Mouse (Mus musculus): ENCODE data around the gene Nit1.

Nit1 gene

DNA sequence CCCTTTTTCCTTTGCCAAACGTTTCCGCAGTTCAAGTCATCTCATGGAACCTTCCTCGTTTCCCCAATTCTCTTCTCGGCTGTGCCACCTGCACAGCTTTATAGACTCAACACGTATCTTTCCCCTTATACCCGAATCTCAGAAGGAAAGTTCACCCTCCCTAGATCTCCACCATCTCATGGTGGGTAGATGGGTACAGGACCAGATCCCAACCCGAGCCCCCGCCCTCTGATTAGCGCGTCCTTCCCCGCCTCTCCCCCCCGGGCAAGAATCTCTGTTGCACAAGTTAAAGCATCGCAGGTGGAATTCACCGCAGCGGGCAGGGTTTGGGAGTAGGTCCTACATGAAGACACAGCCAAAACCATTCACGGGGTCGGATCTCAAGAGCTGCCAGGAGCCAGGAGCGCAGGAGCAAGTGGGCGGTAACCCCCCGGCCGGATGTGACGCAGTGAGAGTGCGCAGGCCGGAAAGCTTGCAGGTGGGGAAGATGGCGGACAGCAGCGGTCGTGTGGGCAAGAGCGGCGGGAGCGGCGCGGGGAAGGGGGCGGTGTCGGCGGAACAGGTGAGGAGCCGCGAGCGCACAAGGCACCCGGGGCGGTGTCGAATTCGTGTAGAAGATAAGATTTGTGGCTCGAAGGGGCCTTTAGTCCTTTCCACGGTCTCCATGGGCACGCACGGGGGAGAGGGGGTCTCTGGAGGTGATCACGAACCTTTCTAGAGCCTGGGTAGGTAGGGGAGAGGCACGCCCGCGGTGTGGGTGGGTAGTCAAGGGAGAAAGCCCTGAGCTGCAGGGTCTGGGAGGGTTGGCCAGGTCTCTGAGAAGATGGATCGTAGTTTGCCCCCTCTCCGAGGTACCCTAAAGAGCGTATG is at the start of gene Nit1, which contains the start of gene Pfdn2:
Gene Nit1, minus strand, starts transcription at position 422 of the 870 bp plus-strand sequence.
Gene Pfdn2, plus strand, starts transcription at position 446 of the 870 bp plus-strand sequence.
- peak; percentile 93 for DNase-seq (ENCODE audit: low spot score)

DNA sequence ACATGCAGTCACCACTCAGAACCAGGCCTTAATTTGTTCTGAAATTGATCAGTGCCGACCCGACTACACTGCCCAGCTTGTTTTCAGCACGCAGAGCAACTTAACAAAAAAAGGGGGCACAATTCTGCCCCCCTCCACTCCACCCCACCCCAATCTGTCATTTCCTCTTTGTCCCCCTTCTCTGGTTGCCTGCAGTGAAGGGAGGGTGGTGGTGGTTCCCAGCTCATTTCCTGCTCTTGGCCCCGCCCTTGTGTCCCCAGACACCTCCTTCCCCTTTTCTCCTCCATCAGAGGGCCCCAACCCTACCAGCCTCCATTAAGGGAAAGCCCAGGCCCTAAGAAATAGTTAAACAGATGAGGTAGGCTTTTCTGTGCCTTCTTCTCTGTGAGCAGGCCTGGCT is 44.7 kb upstream of the Nit1 start:
- no peak for DNase-seq (ENCODE audit: low spot score)

DNA sequence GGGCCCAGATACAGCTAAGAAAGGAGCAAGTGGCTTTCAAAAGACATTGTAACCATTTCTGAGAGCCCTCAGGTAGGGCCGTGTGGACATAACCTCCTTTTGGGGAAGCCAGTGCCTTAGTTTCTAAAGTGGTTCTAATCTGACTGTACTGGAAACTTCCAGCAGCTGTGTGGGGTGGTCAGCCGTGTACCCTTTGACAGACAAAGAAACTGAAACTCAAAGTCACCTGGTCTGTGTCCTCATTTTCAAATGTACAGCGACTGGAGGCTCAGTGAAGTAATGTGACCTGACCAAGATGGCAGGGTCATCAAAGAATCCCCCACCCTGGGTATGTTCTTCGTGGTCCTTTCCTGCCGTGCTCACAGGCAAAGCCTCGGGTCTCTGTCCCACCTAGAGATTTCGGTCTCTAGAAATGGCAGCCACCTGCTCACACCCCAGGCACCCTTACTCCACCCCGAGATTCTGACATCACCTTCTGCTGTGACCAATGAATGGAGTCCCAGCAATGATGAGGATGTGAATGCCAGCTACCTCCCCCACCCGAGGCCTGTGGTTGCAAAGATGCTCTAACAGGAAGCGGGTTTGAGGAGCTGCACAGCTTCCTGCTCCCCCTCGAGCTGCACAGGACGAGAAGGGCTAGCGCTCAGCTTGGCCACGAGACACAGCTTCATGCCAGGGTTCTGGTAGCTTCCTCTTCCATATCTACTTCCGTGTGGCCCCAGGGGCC is 43.1 kb upstream of the Nit1 start, which contains the start of gene Arhgap30:
Gene Arhgap30, plus strand, starts transcription at position 579 of the 727 bp plus-strand sequence.
- no peak for DNase-seq (ENCODE audit: low spot score)

DNA sequence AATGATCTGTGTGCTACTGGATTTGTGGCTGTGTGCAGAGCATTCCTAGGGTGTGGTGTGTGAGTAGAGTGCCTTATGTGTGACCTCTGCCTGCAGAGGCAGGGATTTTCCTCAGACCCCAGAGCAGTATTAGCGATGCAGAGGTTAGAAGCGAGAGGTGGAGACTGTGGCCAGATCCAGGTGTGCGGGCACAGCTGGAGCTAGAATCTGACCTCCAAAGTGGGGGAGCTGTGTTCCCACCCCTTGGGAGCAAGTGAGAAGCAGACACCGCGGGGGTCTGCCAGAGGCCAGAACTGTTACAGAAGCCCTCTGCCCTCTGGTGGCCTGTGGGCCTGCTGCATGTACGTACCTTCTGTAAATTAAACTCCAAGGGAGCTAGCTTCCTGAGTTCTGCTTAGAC is 41.7 kb upstream of the Nit1 start:
- DNase-seq (ENCODE audit: low spot score): peak; percentile 24

DNA sequence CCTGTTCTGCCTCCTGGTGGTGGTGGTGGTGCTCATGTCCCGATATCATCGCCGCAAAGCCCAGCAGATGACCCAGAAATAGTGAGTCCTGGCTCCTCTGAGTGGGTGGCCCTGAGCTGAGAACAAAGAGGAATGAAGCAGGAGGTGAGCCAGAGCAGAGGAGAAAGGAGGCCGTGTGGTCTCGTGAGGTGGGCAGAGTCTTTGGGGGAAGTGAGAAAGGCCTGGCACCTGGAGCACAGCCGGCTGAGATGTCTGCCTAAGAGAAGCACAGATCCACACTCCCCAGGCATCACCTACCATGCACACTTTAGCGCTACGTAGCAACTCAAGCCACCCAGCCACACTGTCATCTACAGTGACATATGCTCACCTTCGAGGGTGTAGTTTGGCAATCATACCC is 39.7 kb upstream of the Nit1 start:
- no peak for DNase-seq (ENCODE audit: low spot score)

DNA sequence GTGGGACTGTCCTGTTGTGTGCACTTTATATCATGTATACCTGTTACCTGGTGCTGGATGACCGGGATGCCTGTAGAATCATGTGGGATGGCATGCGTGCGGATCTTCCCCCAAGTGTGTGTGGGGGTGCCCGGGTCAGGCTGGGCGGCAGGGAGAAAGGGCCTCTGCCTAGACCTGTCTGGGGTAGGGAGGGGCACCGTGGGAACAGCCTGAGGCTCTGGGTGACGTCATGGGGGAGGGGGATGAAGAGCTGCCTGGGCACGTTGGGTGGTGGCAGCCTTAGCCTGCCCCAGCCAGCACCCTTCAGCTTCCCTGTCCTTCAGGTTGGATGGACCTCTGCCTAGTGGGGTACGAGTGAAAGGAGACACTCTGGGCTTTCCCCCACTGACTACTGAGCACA is 38.9 kb upstream of the Nit1 start:
- DNase-seq (ENCODE audit: low spot score): no peak

DNA sequence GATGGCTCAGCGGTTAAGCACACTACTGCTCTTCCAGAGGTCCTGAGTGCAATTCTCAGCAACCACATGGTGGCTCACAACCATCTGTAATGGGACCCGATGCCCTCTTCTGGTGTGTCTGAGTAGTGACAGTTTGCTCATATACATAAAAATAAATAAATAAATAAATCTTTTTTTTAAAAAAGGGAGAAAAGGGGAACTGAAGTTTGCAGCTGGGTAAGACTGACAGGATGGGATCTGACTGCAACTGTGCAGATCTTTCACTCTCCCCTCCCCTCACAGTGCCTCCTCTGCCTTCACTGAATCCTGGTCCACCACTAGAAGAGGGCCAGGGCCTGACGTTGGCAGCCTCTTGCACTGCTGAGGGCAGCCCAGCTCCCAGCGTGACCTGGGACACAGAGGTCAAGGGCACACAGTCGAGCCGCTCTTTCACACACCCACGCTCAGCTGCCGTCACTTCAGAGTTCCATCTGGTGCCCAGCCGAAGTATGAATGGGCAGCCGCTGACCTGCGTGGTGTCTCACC is 36.7 kb upstream of the Nit1 start:
- DNase-seq (ENCODE audit: low spot score): no peak

DNA sequence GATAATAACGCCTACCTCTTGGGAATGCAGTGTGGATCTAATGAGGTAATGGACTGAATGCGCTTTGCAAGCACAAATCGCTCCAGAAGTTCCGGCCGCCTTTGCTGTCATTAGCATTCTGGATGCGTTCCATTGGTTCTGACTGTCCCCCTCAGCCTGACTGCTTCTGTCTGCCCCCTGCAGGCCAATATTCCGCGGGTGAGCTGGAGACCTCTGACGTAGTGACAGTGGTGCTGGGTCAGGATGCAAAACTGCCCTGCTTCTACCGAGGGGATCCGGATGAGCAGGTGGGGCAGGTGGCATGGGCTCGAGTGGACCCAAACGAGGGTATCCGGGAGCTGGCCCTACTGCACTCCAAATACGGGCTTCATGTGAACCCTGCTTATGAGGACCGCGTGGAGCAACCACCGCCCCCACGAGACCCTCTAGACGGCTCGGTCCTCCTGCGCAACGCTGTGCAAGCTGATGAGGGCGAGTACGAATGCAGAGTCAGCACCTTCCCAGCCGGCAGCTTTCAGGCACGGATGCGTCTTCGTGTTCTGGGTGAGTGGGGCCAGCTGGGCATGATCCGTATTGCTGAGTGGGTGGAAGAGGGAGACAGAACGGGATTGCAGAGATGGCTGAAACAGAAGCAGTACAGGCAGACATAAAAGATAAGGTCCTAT is 34.6 kb upstream of the Nit1 start:
- peak; percentile 60 for DNase-seq (ENCODE audit: low spot score)

DNA sequence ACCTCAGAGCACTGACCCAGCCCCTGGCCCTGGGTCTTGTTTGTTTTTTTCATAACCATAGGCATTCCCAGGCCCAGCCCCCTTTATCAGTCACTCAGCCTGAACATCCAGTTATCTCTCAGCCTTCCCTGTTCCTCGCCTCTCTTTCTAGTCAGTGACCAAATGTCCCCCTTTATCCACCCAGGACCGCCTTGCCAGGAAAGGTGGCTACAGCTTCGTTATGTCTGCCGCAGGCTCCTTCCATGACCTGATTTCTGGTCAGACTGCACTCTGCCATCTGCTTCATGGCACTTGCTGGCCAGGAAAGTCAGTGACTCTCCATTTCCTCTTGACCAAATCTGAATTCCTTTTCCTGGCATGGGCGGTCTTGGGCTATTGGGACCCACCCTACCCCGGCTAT is 32.9 kb upstream of the Nit1 start:
- no peak for DNase-seq (ENCODE audit: low spot score)

DNA sequence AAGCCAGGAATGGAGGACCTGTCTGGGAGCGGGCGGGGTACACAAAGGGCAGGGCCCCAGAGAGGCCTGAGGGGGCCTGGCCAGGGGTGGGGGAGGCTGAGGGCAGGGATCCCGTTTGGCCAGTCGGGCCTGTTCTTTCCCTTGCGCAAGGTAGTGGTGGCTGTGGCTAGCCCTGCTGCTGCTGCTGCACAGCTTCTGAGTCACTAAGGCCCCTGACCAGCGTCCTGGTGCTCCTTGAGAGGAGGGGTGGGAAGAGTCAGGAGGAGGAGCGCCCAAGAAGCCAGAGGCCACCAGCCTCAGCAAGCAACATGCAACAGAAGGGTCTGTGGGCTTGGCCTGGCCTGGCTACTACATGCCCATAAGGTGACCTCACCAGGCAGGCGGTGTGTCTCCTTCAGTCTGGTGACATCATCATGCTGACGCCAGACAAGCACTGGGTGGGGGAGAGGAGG is 30.2 kb upstream of the Nit1 start:
- DNase-seq (ENCODE audit: low spot score): no peak

DNA sequence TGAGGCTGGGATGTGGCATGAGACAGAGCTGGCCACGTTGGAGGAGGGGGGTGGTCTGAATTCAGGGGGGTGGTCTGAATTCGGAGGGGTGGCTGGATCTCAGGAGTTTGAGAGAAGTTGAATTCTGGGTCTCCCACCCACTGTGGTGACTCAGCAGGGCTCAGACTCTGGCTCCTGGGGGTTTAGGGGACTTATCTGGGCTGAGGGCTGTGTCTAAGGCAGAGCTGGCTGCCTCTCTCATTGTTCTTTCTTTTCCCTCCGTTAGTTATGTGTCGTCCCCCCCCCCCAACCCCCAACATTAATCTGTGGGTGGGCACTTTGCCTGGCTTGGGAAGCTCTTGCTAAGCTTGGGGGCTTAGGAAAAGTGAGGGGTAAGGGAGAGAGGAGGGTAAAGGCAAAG is 28.5 kb upstream of the Nit1 start:
- no peak for DNase-seq (ENCODE audit: low spot score)

DNA sequence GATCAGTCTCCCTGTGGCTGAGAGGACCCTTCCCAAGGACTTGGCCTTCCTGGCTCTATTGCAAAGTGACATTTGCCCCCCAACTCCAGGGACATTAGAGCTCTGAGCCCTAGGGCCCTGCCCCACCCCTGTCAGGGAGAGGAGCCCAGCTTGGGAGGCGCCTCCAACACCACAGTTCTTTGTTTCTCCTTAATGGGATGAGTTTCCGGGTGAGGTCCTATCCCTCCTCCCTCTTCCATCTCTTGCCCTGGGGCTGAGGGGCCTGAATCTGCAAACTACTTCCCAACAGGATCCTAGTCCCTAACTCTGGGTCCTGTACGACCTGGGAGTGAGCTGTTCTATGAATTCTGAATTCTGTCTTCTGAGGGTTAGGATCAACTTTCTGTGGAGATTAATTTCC is 27.4 kb upstream of the Nit1 start:
- DNase-seq (ENCODE audit: low spot score): no peak

DNA sequence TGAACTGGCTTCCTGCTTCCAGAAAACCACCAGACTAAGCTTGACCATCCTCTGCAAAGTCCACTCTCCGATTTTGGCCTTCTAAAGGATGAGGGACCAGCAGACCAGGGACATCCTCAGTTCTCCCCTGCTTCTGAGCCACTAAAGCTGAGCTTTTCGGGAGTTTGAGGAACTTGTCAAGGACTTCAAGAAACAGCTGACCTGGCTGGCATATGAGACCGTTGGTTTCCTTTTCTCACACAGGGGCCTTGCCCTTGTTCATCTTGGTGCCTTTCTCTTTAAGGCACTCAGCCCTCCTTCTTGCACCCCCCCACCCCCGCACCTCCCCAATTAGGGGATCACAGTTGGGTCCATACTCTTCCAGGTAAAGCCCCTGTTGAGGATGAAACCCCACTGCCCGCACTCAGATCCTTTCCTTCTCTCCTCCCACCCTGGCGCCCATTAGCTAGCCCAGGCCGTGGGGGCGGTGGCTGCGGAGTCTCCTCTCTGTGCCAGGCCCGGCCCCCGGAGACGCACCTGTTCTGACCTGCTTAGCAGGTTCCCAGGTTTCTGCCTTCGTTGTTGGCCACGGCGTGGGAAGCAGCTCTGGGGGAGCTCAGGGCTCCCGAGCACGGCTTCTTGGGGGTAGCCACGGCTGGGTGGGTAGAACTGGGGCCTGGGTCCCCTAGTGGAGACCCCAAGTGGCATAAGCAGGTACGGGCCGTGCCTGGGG is 24.6 kb upstream of the Nit1 start, which contains the start of gene Nectin4:
Gene Nectin4, plus strand, starts transcription at position 255 of the 712 bp plus-strand sequence.
- no peak for DNase-seq (ENCODE audit: low spot score)

DNA sequence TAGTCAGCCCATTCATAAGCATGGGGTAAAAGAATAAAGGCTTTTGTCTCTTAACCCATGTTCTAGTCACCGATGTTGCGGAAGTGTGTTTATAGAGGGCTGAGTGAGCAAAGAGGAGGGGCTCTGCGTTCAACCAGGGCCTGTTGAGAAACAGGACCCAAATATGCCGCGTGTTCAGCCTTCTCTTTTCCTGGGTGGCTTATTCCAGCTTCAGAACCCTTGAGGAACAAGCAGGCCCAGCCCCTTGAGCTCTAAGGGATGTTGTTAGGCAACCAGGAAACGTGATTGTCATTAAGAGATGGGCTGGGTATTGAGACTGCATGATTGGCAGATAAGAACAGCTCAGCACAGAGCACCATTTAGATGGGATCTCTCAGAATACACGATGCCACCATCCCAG is 20.5 kb upstream of the Nit1 start:
- no peak for DNase-seq (ENCODE audit: low spot score)

DNA sequence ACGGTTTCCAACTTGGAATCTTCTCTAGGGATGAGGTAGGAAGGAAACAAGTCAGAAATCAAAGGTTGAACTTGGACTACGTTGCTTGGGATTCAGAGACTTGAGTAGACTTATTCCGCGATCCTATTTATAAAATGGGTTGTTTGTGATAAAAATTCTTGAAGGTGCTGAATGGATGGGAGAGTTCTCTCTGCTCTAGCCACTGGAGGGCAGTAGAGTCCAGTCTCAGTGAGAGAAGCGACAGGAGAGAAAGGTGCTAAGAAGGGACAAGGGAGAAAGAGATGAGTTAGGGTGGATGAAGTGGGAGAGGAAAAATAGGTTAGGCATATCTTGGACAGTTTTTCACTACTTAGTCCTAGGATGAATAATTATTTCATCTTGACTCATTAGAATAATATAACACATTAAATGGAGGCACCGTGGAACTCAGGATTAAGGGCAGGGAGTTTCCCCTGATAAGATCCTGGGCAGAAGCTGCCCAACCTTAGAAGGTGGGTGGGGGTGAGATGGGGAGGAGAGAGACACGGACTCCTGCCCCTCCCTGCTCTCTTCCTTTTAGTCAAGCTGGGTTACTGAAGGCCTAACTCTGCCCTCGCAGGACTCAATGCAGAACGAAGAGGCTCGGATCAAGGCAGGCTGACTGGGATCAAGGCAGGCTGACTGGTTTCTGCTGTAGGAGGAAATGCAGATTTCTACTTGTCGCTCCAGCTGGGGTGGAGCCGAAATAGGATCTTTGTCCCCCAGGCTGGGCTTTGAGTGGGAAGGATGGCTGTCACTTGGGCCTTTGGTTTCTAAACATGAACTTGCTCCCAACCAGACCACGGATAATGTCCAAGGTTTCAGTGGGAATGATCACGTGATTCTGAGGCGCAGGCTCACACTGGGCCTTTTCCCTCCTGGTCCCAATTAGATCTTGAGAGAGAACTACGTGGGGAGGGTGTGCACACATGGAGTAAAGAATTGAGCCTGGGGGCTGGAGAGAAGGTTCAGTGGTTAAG is 16.0 kb upstream of the Nit1 start:
- DNase-seq (ENCODE audit: low spot score): peak; percentile 69

DNA sequence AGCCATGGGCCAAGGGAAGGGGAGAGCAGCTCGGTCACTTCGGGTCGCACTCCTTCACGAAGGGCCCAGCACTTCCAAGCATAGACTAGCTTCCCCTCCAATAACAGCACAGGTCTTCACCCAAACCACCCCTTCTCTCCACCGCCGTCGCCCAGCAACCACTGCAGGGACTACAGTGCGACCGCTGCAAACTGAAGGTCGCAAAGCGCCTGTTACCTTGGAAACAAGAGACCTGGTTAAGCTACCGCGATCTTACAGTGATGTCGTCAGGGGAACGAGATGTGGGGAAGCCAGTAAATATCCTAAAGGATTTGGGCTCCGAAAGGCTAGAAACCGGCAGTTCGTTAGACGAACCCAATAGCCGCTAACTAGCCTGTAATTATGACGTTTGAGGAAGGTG is 15.2 kb upstream of the Nit1 start, which contains the start of gene Klhdc9:
Gene Klhdc9, minus strand, starts transcription at position 143 of the 400 bp plus-strand sequence.
- peak; percentile 84 for DNase-seq (ENCODE audit: low spot score)

DNA sequence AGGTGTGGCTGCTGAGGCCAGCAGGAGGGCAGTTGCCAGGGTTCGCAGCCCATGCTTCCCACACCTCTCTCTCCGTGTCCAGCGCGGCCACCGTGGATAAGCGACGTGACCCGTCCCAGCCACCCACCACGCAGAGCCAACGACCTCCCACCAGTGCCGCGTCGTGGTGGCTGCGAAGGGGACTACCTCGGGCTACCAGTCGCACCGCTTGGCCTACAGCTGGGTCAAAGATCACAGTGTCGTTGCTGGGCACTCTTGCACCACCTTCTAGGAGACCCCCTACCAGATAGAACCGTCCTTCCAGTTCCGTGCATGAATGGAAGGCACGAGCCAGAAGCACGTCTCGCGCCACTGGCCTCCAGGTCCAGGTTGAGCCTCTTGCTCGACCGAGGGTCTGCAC is 14.8 kb upstream of the Nit1 start:
- DNase-seq (ENCODE audit: low spot score): no peak

DNA sequence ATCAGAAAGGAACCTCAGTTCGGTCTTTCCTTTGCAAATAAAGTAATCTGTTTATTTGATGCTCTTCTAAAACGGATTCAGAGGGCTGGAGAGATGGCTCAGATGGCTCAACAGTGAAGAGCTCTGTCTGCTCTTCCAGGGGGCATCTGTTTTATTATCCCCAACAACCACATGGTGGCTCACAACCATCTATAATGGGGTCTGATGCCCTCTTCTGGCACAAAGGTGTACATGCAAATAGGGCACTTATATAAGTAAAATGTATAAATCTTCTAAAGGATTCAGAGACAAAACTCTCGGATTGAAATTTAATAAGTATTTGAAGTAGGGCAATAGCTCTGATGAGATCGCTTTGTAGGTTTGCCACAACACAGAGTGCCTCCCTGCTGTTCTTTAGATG is 13.0 kb upstream of the Nit1 start:
- no peak for DNase-seq (ENCODE audit: low spot score)

DNA sequence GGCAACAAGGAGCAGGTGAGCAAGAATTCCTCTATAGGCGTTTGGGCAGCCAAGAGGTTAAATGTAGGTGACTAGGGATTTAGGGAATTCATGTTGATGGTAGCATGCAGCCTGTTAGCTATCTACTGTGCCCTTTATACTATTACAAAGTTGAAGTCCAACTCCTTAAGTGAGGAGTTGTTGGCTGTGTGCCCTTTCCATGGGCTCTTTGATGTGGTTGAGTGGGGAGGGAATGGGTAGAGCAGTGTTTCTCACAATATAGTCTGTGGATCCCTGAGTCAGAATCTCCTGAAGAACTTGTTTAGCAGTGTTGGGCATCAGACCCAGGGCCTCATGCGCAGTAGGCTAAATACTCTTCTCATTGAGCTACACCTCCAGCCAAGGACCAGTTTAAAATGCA is 11.4 kb upstream of the Nit1 start:
- no peak for DNase-seq (ENCODE audit: low spot score)

DNA sequence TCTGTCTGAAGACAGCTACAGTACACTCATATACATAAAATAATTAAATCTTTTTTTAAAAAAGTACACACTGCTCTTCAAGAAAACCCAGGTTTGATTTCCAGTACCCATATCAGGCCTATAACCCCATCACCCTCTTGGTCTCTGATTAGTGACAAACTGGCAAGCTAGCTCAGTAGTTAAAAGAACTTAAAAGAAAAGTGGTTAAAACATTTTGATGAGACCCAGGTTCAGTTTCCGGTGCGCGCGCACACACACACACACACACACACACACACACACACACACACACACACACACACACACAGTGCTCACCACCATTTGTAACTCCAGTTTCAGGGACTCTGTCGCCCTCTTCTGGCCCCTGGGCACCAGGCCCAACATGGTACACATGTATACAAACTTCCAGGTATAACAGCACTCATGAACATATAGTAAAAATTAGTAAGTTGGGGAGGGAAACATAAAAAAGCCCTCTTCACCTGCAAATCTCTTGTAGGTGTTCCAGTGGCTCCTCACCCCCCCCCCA is 10.4 kb upstream of the Nit1 start:
- DNase-seq (ENCODE audit: low spot score): no peak

Data from yolk sac, embryonic 10.5 days (tissue).